Mouse (Mus musculus) activated CD4-positive, CD25-positive, alpha-beta regulatory T cell (primary cell): ENCODE results near the gene Casp4. TPM values are rescaled to one million over a fixed set of nuclear protein-coding genes. Genes with fewer than 3 reads are reported as not detected.

Experiments
- polyA plus RNA-seq, 2 experiments: library from polyadenylated mRNA; unstranded; fragments of 100-300 nt; shearing (Covaris generic); gene quantifications; one replicate each; pipeline ENCODE4 v1.2.1; 2017

Gene Casp4
- polyA plus RNA-seq, result 10 to 100 TPM; 31.8 to 61.9 TPM

DNA sequence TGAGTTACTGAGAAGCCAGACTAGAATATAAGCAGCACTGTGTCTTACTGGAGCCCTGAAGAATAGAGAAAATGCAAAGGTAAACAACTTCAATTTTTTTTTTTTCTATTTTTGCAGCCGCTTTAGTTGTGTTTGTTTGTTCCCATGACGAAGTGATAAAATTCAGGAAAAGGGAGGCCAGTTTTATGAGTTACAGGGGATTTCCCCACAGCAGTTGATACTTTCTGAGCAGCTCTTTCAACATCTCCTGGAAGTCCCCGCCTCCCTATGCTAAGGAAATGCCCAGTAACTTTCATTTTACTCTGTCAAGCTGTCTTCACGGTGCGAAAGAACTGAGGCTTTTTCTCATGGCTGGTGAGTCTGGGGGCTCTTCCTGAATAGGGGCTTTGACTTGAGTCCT is at the start of gene Casp4:
Gene Casp4 (plus strand): TSS at position 268 of the 400 bp plus-strand sequence.

DNA sequence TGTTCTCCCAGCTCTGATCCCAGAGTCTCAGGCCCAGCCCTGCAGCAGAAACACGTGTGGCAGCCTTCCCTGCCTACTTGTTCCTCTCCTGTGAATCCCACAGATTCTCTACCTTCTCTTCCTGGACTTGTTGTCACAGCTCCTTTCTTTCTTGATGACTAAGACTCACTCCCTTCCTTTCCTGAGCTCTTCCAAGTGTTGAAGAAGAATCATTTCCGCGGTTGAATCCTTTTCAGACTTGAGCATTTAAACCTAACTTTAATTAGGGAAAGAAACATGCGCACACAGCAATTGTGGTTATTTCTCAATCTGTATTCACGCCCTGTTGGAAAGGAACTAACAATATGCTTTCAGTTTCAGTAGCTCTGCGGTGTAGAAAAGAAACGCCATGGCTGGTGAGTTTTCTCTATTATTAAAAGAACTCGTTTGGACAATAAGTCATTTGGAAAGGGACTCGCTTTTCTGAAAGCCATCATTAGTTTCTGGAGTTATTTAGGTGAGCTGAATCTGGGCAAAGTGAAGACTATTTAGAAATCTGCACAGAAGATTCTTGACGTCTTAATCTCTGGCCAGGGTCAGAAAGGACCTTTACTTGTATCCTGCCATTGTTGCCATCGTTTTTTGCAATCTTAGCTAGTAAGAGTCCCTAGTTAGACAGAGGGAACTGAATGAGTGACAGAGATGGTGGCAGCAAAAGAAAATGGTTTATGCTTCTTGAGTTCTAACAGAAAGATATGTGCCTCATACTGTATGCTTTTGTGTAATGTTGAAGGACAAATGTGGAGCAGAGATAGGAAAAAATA is 10.1 kb upstream of the Casp4 start, which contains the start of gene Casp1:
Gene Casp1 (plus strand): TSS at position 189 of the 803 bp plus-strand sequence.

DNA sequence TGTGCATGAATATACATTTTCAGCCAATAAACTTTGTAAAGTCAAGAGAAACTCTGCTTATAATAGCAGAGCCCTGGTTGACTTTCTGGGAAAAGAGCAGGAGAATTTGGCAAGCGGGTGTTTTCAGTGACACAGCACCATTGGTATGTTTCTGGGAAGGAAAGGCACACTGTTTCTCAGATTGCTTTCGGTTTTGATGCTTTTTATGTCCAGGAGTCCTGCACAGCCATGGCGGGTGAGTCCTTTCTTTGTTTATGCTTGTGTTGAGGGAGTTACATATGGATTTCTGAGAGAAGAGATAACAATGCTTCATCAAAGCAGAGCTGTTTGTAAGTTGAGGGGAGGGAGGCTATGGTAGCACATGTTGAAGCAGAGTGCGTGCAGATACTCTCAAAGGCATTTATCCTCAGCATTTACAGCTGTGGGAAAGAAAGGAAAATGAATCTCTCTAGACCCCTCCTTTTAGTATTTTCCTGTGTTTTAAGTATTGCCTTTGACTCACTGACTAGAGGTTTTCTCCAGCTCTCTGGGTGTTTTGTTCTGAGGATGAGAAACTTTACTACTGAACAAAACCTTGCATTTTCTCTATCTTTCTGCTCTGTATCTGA is 36.8 kb downstream of the Casp4 start, which contains the start of gene Casp12:
Gene Casp12 (plus strand): TSS at position 140 of the 608 bp plus-strand sequence.

Other genes with a start within 250 kb of the Casp4 start
- 10 to 100 TPM; 37.4 to 80.0 TPM for gene Casp1, start 10.3 kb upstream of the Casp4 start, polyA plus RNA-seq
- under 1 TPM in 1 of 2 experiments, not detected in 1; 0.60 TPM for gene Casp12, start 36.6 kb downstream of the Casp4 start, polyA plus RNA-seq